8 mouse cellular contexts compared by ENCODE assay signal in genomic region chr2:33429339-33429738, GRCm38 (mm10). TPM values are rescaled to one million over a fixed set of nuclear protein-coding genes. Genes with fewer than 3 reads are reported as not detected.
A peak's percentile ranks its signal among the peaks of the same experiment; 100 is the strongest.
DNase-seq lines count a peak whose midpoint lies in the region; ATAC-seq and TF ChIP-seq lines count a peak whose summit lies in the region.

No protein-coding gene starts in this region.

- peaks cover 33% of the 10 kb centered on the region for H3K36me3 ChIP-seq in E14TG2a.4 (ENCODE audit: insufficient read depth, low read length)
- peaks cover 2% of the 10 kb centered on the region; the same call in 1 of the 2 replicates for H3K36me3 ChIP-seq in forebrain, embryonic 15.5 days
- peaks cover 8% of the 10 kb centered on the region for H3K36me3 ChIP-seq in intestine, postnatal 0 days (ENCODE audit: control insufficient read depth, insufficient read depth)

- 38% methylated on average over 6 of the region's 6 CpGs for WGBS in forebrain, embryonic 15.5 days
- 41% methylated on average over 6 of the region's 6 CpGs for WGBS in intestine, postnatal 0 days

- peak overlapping the region; percentile 90 for H3K4me2 ChIP-seq in forebrain, embryonic 15.5 days (replicated peaks)
- peak overlapping the region; percentile 95 for H3K4me2 ChIP-seq in intestine, postnatal 0 days (replicated peaks; ENCODE audit: low read depth)

- no peaks in the 10 kb centered on the region for H3K27me3 ChIP-seq in E14TG2a.4 (ENCODE audit: insufficient read depth, low read length)
- H3K27me3 ChIP-seq in forebrain, embryonic 15.5 days: no peaks in the 10 kb centered on the region
- H3K27me3 ChIP-seq in intestine, postnatal 0 days (replicated peaks; ENCODE audit: control insufficient read depth, insufficient read depth, low read length): no peaks in the 10 kb centered on the region

- peak overlapping the region; percentile 97 for H3K4me3 ChIP-seq in E14TG2a.4 (replicated peaks; ENCODE audit: low read length)
- H3K4me3 ChIP-seq in forebrain, embryonic 15.5 days: peak overlapping the region; percentile 83; the same call in 1 of the 2 replicates
- no peak overlapping the region for H3K4me3 ChIP-seq in intestine, postnatal 0 days (ENCODE audit: low read depth, low read length)

- no peak for ATAC-seq in forebrain, embryonic 15.5 days (replicated peaks)
- no peak for ATAC-seq in intestine, postnatal 0 days

- DNase-seq in 416B (ENCODE audit: low read depth): peak; percentile 78
- peak; percentile 62 for DNase-seq in lung, postnatal 14 days
- DNase-seq in thymus, adult 18-20 months: peak; percentile 16 to 41
- DNase-seq in urinary bladder, postnatal 25 days (ENCODE audit: low spot score): no peak
- no peak for DNase-seq in layer of hippocampus, postnatal 36 days

- no peak overlapping the region for H3K27ac ChIP-seq in forebrain, embryonic 15.5 days (replicated peaks)
- H3K27ac ChIP-seq in intestine, postnatal 0 days (ENCODE audit: low read depth, low read length): no peak overlapping the region

- no peak for TF ChIP-seq CTCF in E14TG2a.4 (conservative IDR thresholded peaks at IDR 0.05; ENCODE audit: low read length)
- TF ChIP-seq CTCF in intestine, postnatal 0 days (IDR thresholded peaks at IDR 0.05; ENCODE audit: low read depth): no peak

- H3K9me3 ChIP-seq in E14TG2a.4 (ENCODE audit: low read length): no peaks in the 10 kb centered on the region
- no peaks in the 10 kb centered on the region for H3K9me3 ChIP-seq in forebrain, embryonic 15.5 days
- no peaks in the 10 kb centered on the region for H3K9me3 ChIP-seq in intestine, postnatal 0 days (ENCODE audit: control insufficient read depth)

- H3K9ac ChIP-seq in forebrain, embryonic 15.5 days (replicated peaks): 0 out of 2 replicates have a peak overlapping the region, but pooled peaks have one; percentile 88
- H3K9ac ChIP-seq in intestine, postnatal 0 days (ENCODE audit: low read depth, low read length): no peak overlapping the region

- peaks cover 83% of the 10 kb centered on the region for H3K4me1 ChIP-seq in E14TG2a.4 (replicated peaks; ENCODE audit: low read depth, low read length)
- peaks cover 32% of the 10 kb centered on the region for H3K4me1 ChIP-seq in forebrain, embryonic 15.5 days
- H3K4me1 ChIP-seq in intestine, postnatal 0 days (replicated peaks; ENCODE audit: control insufficient read depth, insufficient read depth, low read length): no peaks in the 10 kb centered on the region

RNA-seq across cellular contexts. Expression of gene Zbtb34, which starts 1.8 kb away (rescaled TPM):
- polyA plus RNA-seq in forebrain, embryonic 15.5 days (2015; fragmentation: Nextera tagmentation; extraction: Ambion mirVana): 7.1 and 8.5 TPM in 2 replicates
- polyA plus RNA-seq in intestine, postnatal 0 days (2015; fragmentation: Nextera tagmentation; extraction: Ambion mirVana): 1.5 and 2.1 TPM in 2 replicates
- 10 to 100 TPM; 12.5 to 14.2 TPM for total RNA-seq in layer of hippocampus, postnatal 36 days (2021)

RNA-seq across cellular contexts. Expression of gene Zbtb43, which starts 39.0 kb away (rescaled TPM):
- 31.4 and 35.8 TPM in 2 replicates for polyA plus RNA-seq in forebrain, embryonic 15.5 days (2015; fragmentation: Nextera tagmentation; extraction: Ambion mirVana)
- 9.3 and 9.7 TPM in 2 replicates for polyA plus RNA-seq in intestine, postnatal 0 days (2015; fragmentation: Nextera tagmentation; extraction: Ambion mirVana)
- 10 to 100 TPM; 26.2 to 27.3 TPM for total RNA-seq in layer of hippocampus, postnatal 36 days (2021)

RNA-seq across cellular contexts. Expression of gene Ralgps1, which starts 58.1 kb away (rescaled TPM):
- polyA plus RNA-seq in forebrain, embryonic 15.5 days (2015; fragmentation: Nextera tagmentation; extraction: Ambion mirVana): 39.1 and 40.5 TPM in 2 replicates
- 4.0 and 4.9 TPM in 2 replicates for polyA plus RNA-seq in intestine, postnatal 0 days (2015; fragmentation: Nextera tagmentation; extraction: Ambion mirVana)
- total RNA-seq in layer of hippocampus, postnatal 36 days (2021): 10 to 100 TPM; 60.2 to 72.7 TPM

Comparison
In these comparisons a context has a peak if more than half of its experiments do, and no peak if none do; other contexts are left out.
1. DNase-seq: peak in 416B (single experiment), lung, postnatal 14 days (single experiment) and thymus, adult 18-20 months (2 of 2); none in urinary bladder, postnatal 25 days (single experiment) and layer of hippocampus, postnatal 36 days (0 of 2).